Mouse (Mus musculus) MEL (cell line): Measurements from ENCODE around the gene Gm6899. TPM values are rescaled to one million over a fixed set of nuclear protein-coding genes. Genes with fewer than 3 reads are reported as not detected.
A peak's percentile ranks its signal among the peaks of the same experiment; 100 is the strongest.

Experiments used
- DNase-seq: peaks from one replicate; pipeline ENCODE4 v3.0.0; 2011; ENCODE audit warnings: low read depth, low spot score
- H3K27ac ChIP-seq: 2 replicates; pipeline ENCODE4 v1.5.1; 2012; ENCODE audit warnings: low read depth, mild to moderate bottlenecking, control low read depth, low read length, moderate library complexity; ENCODE audit not compliant: control insufficient read depth
- H3K27me3 ChIP-seq, 2 experiments: fragments of 150-350 bp in 1 of 2; sonication (generic) in 1 of 2; 2 replicates each; pipeline ENCODE4 v1.6.1; 2012; ENCODE audit warnings: low read length in 2 of 2, mild to moderate bottlenecking in 2 of 2, improper control_type of control experiment in 1 of 2, moderate library complexity in 1 of 2; ENCODE audit not compliant: insufficient read depth in 2 of 2, control insufficient read depth in 1 of 2
- H3K36me3 ChIP-seq, 2 experiments: 2 replicates each; pipeline ENCODE4 v1.6.1; 2012 to 2014; ENCODE audit warnings: low read length in 2 of 2, improper control_type of control experiment in 1 of 2, inconsistent platforms in 1 of 2, mild to moderate bottlenecking in 1 of 2; ENCODE audit not compliant: insufficient read depth in 2 of 2, control insufficient read depth in 1 of 2
- H3K4me1 ChIP-seq, 2 experiments: fragments of 150-350 bp in 1 of 2; sonication (generic) in 1 of 2; 2 replicates each; pipeline ENCODE4 v1.6.1; 2012; ENCODE audit warnings: low read length in 2 of 2, improper control_type of control experiment in 1 of 2, mild to moderate bottlenecking in 1 of 2; ENCODE audit not compliant: insufficient read depth in 2 of 2, control insufficient read depth in 1 of 2
- H3K4me3 ChIP-seq, 2 experiments: fragments of 150-350 bp in 1 of 2; sonication (generic) in 1 of 2; 2 replicates each; pipeline ENCODE4 v1.5.1; 2012; ENCODE audit warnings: low read depth in 2 of 2, low read length in 2 of 2, mild to moderate bottlenecking in 2 of 2, moderate library complexity in 2 of 2, control low read depth in 1 of 2, improper control_type of control experiment in 1 of 2; ENCODE audit not compliant: control insufficient read depth in 1 of 2, insufficient read depth in 1 of 2
- H3K79me2 ChIP-seq: 2 replicates; pipeline ENCODE4 v1.6.1; 2012; ENCODE audit warnings: mild to moderate bottlenecking, low read length, moderate library complexity; ENCODE audit not compliant: control insufficient read depth, poor library complexity, insufficient read depth
- H3K9ac ChIP-seq: 2 replicates; pipeline ENCODE4 v1.6.1; 2012; ENCODE audit warnings: low read depth, mild to moderate bottlenecking, control low read depth, low read length, moderate library complexity; ENCODE audit not compliant: control insufficient read depth, poor library complexity, severe bottlenecking
- H3K9me3 ChIP-seq: fragments of 150-350 bp; sonication (generic); replicated peaks from 2 replicates; pipeline ENCODE4 v1.6.1; 2012; ENCODE audit warnings: mild to moderate bottlenecking, low read length, improper control_type of control experiment, moderate library complexity; ENCODE audit not compliant: insufficient read depth
- CHD1 ChIP-seq: IDR thresholded peaks from 2 replicates; pipeline ENCODE4 v1.6.1; 2012; ENCODE audit warnings: low read depth, mild to moderate bottlenecking, inconsistent platforms, low read length, improper control_type of control experiment
- CTCF ChIP-seq, 3 experiments: IDR thresholded peaks in 2 of 3; conservative IDR thresholded peaks in 1 of 3; 2 replicates each; pipeline ENCODE4 v1.5.1; 2011 to 2012; ENCODE audit warnings: low read length in 3 of 3, low read depth in 2 of 3, mild to moderate bottlenecking in 2 of 3, improper control_type of control experiment in 1 of 3, inconsistent platforms in 1 of 3, mixed read lengths in 1 of 3, moderate library complexity in 1 of 3; ENCODE audit not compliant: control insufficient read depth in 1 of 3, insufficient read depth in 1 of 3, poor library complexity in 1 of 3, severe bottlenecking in 1 of 3
- ELF1 ChIP-seq: IDR thresholded peaks from 2 replicates; pipeline ENCODE4 v1.6.1; 2014; ENCODE audit warnings: low read depth, mild to moderate bottlenecking, inconsistent platforms, low read length, improper control_type of control experiment, moderate library complexity
- EP300 ChIP-seq, 2 experiments: IDR thresholded peaks; 2 replicates each; pipeline ENCODE4 v1.6.1; 2011; ENCODE audit warnings: improper control_type of control experiment in 2 of 2, low read length in 2 of 2, low read depth in 1 of 2, mild to moderate bottlenecking in 1 of 2
- GATA1 ChIP-seq: IDR thresholded peaks from 2 replicates; pipeline ENCODE4 v1.6.1; 2011; ENCODE audit warnings: low read depth, low read length, improper control_type of control experiment
- HCFC1 ChIP-seq: IDR thresholded peaks from 2 replicates; pipeline ENCODE4 v1.6.1; 2012; ENCODE audit warnings: low read depth, mild to moderate bottlenecking, inconsistent platforms, low read length, improper control_type of control experiment, moderate library complexity
- JUND ChIP-seq: IDR thresholded peaks from 2 replicates; pipeline ENCODE4 v1.6.1; 2011; ENCODE audit warnings: low read depth, mild to moderate bottlenecking, improper control_type of control experiment, low read length
- KAT2A ChIP-seq: conservative IDR thresholded peaks from 2 replicates; pipeline ENCODE4 v1.6.1; 2012; ENCODE audit warnings: low read depth, low read length, improper control_type of control experiment, inconsistent platforms
- MAFK ChIP-seq: IDR thresholded peaks from 2 replicates; pipeline ENCODE4 v1.6.1; 2011; ENCODE audit warnings: low read depth, mild to moderate bottlenecking, low read length, improper control_type of control experiment, borderline replicate concordance
- MAX ChIP-seq: IDR thresholded peaks from 2 replicates; pipeline ENCODE4 v1.6.1; 2011; ENCODE audit warnings: low read length, improper control_type of control experiment
- MAZ ChIP-seq: IDR thresholded peaks from 2 replicates; pipeline ENCODE4 v1.6.1; 2012; ENCODE audit warnings: low read depth, mild to moderate bottlenecking, inconsistent platforms, low read length, improper control_type of control experiment
- MEF2A ChIP-seq: IDR thresholded peaks from 2 replicates; pipeline ENCODE4 v1.6.1; 2014; ENCODE audit warnings: low read depth, mild to moderate bottlenecking, inconsistent platforms, low read length, improper control_type of control experiment; ENCODE audit not compliant: poor library complexity, insufficient replicate concordance, severe bottlenecking; ENCODE audit errors: extremely low read depth
- MXI1 ChIP-seq: IDR thresholded peaks from 2 replicates; pipeline ENCODE4 v1.6.1; 2011; ENCODE audit warnings: mild to moderate bottlenecking, low read depth, low read length, improper control_type of control experiment
- NRF1 ChIP-seq: IDR thresholded peaks from 2 replicates; pipeline ENCODE4 v1.6.1; 2014; ENCODE audit warnings: low read depth, mild to moderate bottlenecking, inconsistent platforms, low read length, improper control_type of control experiment, moderate library complexity; ENCODE audit not compliant: poor library complexity, insufficient read depth, severe bottlenecking
- POLR2A ChIP-seq, 2 experiments: IDR thresholded peaks; 2 replicates each; pipeline ENCODE4 v1.6.1; 2011 to 2012; ENCODE audit warnings: low read length in 2 of 2, mild to moderate bottlenecking in 2 of 2, control low read depth in 1 of 2, improper control_type of control experiment in 1 of 2, low read depth in 1 of 2, moderate library complexity in 1 of 2; ENCODE audit not compliant: control insufficient read depth in 1 of 2, insufficient read depth in 1 of 2, poor library complexity in 1 of 2
- POLR2AphosphoS2 ChIP-seq: IDR thresholded peaks from 2 replicates; pipeline ENCODE4 v1.6.1; 2011; ENCODE audit warnings: low read length, improper control_type of control experiment
- RAD21 ChIP-seq: IDR thresholded peaks from 2 replicates; pipeline ENCODE4 v1.6.1; 2011; ENCODE audit warnings: mild to moderate bottlenecking, low read depth, low read length, improper control_type of control experiment
- RCOR1 ChIP-seq: IDR thresholded peaks from 2 replicates; pipeline ENCODE4 v1.6.1; 2012; ENCODE audit warnings: low read depth, mild to moderate bottlenecking, inconsistent platforms, low read length, improper control_type of control experiment
- SIN3A ChIP-seq: IDR thresholded peaks from 2 replicates; pipeline ENCODE4 v1.6.1; 2012; ENCODE audit warnings: low read length, improper control_type of control experiment, inconsistent platforms
- SMC3 ChIP-seq: IDR thresholded peaks from 2 replicates; pipeline ENCODE4 v1.6.1; 2011; ENCODE audit warnings: low read depth, low read length, improper control_type of control experiment
- TAL1 ChIP-seq: IDR thresholded peaks from 2 replicates; pipeline ENCODE4 v1.6.1; 2012; ENCODE audit warnings: mild to moderate bottlenecking, inconsistent platforms, low read length, moderate library complexity, mixed read lengths
- TBP ChIP-seq: IDR thresholded peaks from 2 replicates; pipeline ENCODE4 v1.8.0; 2011; ENCODE audit warnings: low read depth, low read length, improper control_type of control experiment
- TCF12 ChIP-seq: IDR thresholded peaks from 2 replicates; pipeline ENCODE4 v1.6.1; 2014; ENCODE audit warnings: low read depth, mild to moderate bottlenecking, inconsistent platforms, low read length, improper control_type of control experiment, moderate library complexity
- USF1 ChIP-seq: IDR thresholded peaks from 2 replicates; pipeline ENCODE4 v1.6.1; 2014; ENCODE audit warnings: low read depth, mild to moderate bottlenecking, inconsistent platforms, low read length, improper control_type of control experiment, moderate library complexity
- ZKSCAN1 ChIP-seq: IDR thresholded peaks from 2 replicates; pipeline ENCODE4 v1.6.1; 2012; ENCODE audit warnings: low read depth, mild to moderate bottlenecking, inconsistent platforms, low read length, improper control_type of control experiment, moderate library complexity
- ZMIZ1 ChIP-seq: IDR thresholded peaks from 2 replicates; pipeline ENCODE4 v1.6.1; 2012; ENCODE audit warnings: low read depth, mild to moderate bottlenecking, inconsistent platforms, low read length, improper control_type of control experiment, moderate library complexity
- ZNF384 ChIP-seq: IDR thresholded peaks from 2 replicates; pipeline ENCODE4 v1.6.1; 2012; ENCODE audit warnings: low read depth, mild to moderate bottlenecking, inconsistent platforms, low read length, improper control_type of control experiment
- polyA plus RNA-seq, 2 experiments: library from polyadenylated mRNA; stranded (reverse) in 1 of 2; unstranded in 1 of 2; fragments of >175 nt in 1 of 2; fragments of >200 nt in 1 of 2; gene quantifications; 2 replicates each; pipeline versions ENCODE4 v1.2.1 to v1.2.4; 2012; ENCODE audit warnings: low replicate concordance in 2 of 2, low read depth in 1 of 2; ENCODE audit not compliant: insufficient read length in 2 of 2, insufficient read depth in 1 of 2, missing spikeins in 1 of 2
- total RNA-seq: library from RNA; depleted of rRNA; stranded (reverse); fragments of 300-350 nt; gene quantifications from 2 replicates; pipeline ENCODE4 v1.2.3, GENCODE M21; 2012

Gene Gm6899
- total and polyA plus RNA-seq, 3 experiments = not detected

GRCm38 (mm10) chr11:26618475-26619223 lies 25.6 kb downstream of the Gm6899 start (continued):
- no peak; the same call in 1 of the 2 replicates for TF ChIP-seq MXI1
- TF ChIP-seq POLR2AphosphoS2 = no peak
- no peak for TF ChIP-seq MAX

- Histone ChIP-seq H3K9me3 (no peaks in the 10 kb centered on the region), H3K36me3 (peaks cover 0 to 31% of the 10 kb centered on the region in 2 experiments; a peak in 2 of 4 replicates), H3K79me2 (no peaks in the 10 kb centered on the region), H3K4me3 (no peak overlapping the region), H3K9ac (no peak overlapping the region), H3K4me1 (peaks cover 3 to 33% of the 10 kb centered on the region in 2 experiments; a peak in 3 of 4 replicates), H3K27ac (no peak overlapping the region)
- peak; percentile 57 for DNase-seq
- TF ChIP-seq TBP (no peak), EP300 (IDR thresholded peaks at IDR 0.05; ENCODE audit: low read depth in 1 of 2, low read length in 2 of 2) (peak; percentile 39 to 52; a peak in 2 of 4 replicates), KAT2A (no peak), RAD21 (no peak), JUND (no peak), SMC3 (no peak), ZKSCAN1 (no peak), ZMIZ1 (no peak)
- TF ChIP-seq, all 39 proteins: peak for 1
- H3K27me3 ChIP-seq = no peaks in the 10 kb centered on the region
These were observed 29.7 kb downstream of the Gm6899 start for GRCm38 (mm10) chr11:26622727-26623126.

- Histone ChIP-seq H3K27me3 (no peaks in the 10 kb centered on the region), H3K4me1 (peaks cover 4 to 17% of the 10 kb centered on the region in 2 experiments), H3K9ac (no peak overlapping the region), H3K9me3 (no peaks in the 10 kb centered on the region), H3K4me3 (no peak overlapping the region), H3K27ac (no peak overlapping the region), H3K79me2 (no peaks in the 10 kb centered on the region), H3K36me3 (peaks cover 0 to 8% of the 10 kb centered on the region in 2 experiments; a peak in 2 of 4 replicates)
- peak; percentile 53 for DNase-seq
- TF ChIP-seq CTCF (IDR thresholded peaks at IDR 0.05 in 2 of 3, conservative IDR thresholded peaks at IDR 0.05 in 1 of 3; ENCODE audit: control insufficient read depth in 1 of 3, insufficient read depth in 1 of 3, low read depth in 2 of 3, low read length in 3 of 3, poor library complexity in 1 of 3, severe bottlenecking in 1 of 3) = no peak
- no peak for TF ChIP-seq POLR2AphosphoS2
- TF ChIP-seq USF1 = no peak
- no peak for TF ChIP-seq MAFK
- TF ChIP-seq MXI1 = no peak
- peak; percentile 11; the same call in 1 of the 2 replicates for TF ChIP-seq SIN3A
- TF ChIP-seq TBP = no peak
- no peak for TF ChIP-seq MAX
- TF ChIP-seq NRF1 = no peak
- peak; percentile 86 for TF ChIP-seq RCOR1
- TF ChIP-seq EP300 (IDR thresholded peaks at IDR 0.05; ENCODE audit: low read depth in 1 of 2, low read length in 2 of 2) = peak; percentile 87 to 89
- TF ChIP-seq POLR2A (IDR thresholded peaks at IDR 0.05; ENCODE audit: control insufficient read depth in 1 of 2, insufficient read depth in 1 of 2, low read depth in 1 of 2, low read length in 2 of 2, poor library complexity in 1 of 2) = no peak
- no peak for TF ChIP-seq ZMIZ1
- no peak for TF ChIP-seq CHD1
- TF ChIP-seq GATA1 = peak; percentile 93
- no peak for TF ChIP-seq SMC3
- TF ChIP-seq ZNF384 = no peak
- no peak for TF ChIP-seq MAZ
- no peak for TF ChIP-seq ZKSCAN1
- TF ChIP-seq MEF2A = no peak
- no peak for TF ChIP-seq RAD21
- TF ChIP-seq TAL1 = no peak
- TF ChIP-seq TCF12 = peak; percentile 84
- TF ChIP-seq HCFC1 = no peak
- no peak for TF ChIP-seq ELF1
These were observed 43.2 kb downstream of the Gm6899 start for GRCm38 (mm10) chr11:26636239-26636638.
